Mouse (Mus musculus) olfactory bulb, adult 2 months (tissue): ENCODE data around the gene Plcb4.

Source experiments
- CTCF ChIP-seq: fragments of 200-500 bp; IDR thresholded peaks from 2 replicates; pipeline ENCODE4 v1.5.1; 2012; ENCODE audit warnings: low read depth, mild to moderate bottlenecking, low read length, moderate library complexity; ENCODE audit not compliant: insufficient read depth
- POLR2A ChIP-seq: fragments of 200-500 bp; IDR thresholded peaks from 2 replicates; pipeline ENCODE4 v1.6.1; 2012; ENCODE audit warnings: mild to moderate bottlenecking, low read depth, low read length, moderate library complexity; ENCODE audit not compliant: insufficient read depth

DNA sequence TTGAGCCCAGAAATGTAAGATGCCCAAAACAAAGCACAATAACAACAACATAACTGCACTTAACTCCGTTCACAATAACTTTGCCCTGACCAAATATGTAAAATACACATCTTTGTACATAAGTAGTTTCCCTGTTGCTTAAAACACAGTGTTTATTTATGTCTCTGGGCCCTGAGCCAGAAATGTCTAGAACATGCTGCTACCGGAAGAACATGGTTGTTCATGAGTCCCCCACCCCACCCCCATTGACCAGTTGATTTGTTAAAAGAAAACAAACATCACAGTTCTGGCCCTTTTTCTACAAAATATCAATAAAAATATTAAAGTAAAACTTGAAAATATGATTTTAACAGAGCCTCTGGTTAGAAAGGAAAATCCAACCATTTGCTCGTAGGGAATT lies 49.6 kb downstream of the Plcb4 start:
- TF ChIP-seq CTCF (no peak), POLR2A (no peak)
